Comparison of ENCODE assay signal across 8 mouse cellular contexts in the genomic region with DNA sequence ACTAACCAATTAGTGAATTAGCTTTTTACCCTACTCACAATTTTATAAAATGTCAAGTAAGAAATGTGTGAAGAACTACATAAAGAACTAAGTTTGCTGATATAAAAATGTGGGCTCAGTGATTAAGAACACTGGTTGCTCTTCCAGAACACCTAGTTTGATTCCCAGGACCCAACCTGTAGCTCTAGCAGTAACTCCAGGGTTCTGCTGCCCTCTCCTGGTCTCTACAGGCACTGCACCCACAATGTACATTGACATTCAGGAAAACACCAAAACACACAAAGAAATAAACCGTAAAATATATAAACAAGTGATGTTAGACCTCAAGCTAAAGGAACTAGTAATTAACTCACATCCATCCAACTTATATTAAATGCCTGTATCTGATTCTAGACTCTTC. TPM values are rescaled to one million over a fixed set of nuclear protein-coding genes. Genes with fewer than 3 reads are reported as not detected.
A peak's percentile ranks its signal among the peaks of the same experiment; 100 is the strongest.
DNase-seq lines count a peak whose midpoint lies in the region; ATAC-seq lines count a peak whose summit lies in the region.

No protein-coding gene starts in this region.

- no peak overlapping the region for H3K4me2 ChIP-seq in midbrain, embryonic 16.5 days (ENCODE audit: low read length)

- H3K27ac ChIP-seq in midbrain, embryonic 10.5 days (replicated peaks), result no peak overlapping the region
- H3K27ac ChIP-seq in midbrain, embryonic 16.5 days (ENCODE audit: low read length), result no peak overlapping the region

- no peaks in the 10 kb centered on the region for H3K4me1 ChIP-seq in midbrain, embryonic 10.5 days
- no peaks in the 10 kb centered on the region for H3K4me1 ChIP-seq in midbrain, embryonic 16.5 days (ENCODE audit: control insufficient read depth, insufficient read depth, low read length)

- intact Hi-C loops in gastrocnemius, postnatal 14 days (cut with DNase I; ENCODE audit: low total_unique reads), result no loop called here

- H3K36me3 ChIP-seq in midbrain, embryonic 10.5 days, result peaks cover 72% of the 10 kb centered on the region
- peaks cover 13% of the 10 kb centered on the region for H3K36me3 ChIP-seq in midbrain, embryonic 16.5 days (ENCODE audit: control insufficient read depth, insufficient read depth, low read length)
- H3K36me3 ChIP-seq in splenic B cell, adult 2 months (ENCODE audit: control insufficient read depth, insufficient read depth, low read length, poor library complexity, severe bottlenecking), result peaks cover 6% of the 10 kb centered on the region; the same call in 1 of the 2 replicates

- no peak for ATAC-seq in midbrain, embryonic 16.5 days
- peak; percentile 94 for ATAC-seq in megakaryocyte-erythroid progenitor cell, adult 5-6 weeks (replicated peaks; ENCODE audit: low FRiP score, low TSS enrichment, poor library complexity, severe bottlenecking)

- H3K27me3 ChIP-seq in midbrain, embryonic 10.5 days (ENCODE audit: low read depth, poor library complexity, severe bottlenecking), result no peaks in the 10 kb centered on the region
- H3K27me3 ChIP-seq in midbrain, embryonic 16.5 days (ENCODE audit: control insufficient read depth, insufficient read depth, low read depth, low read length), result no peaks in the 10 kb centered on the region
- no peaks in the 10 kb centered on the region for H3K27me3 ChIP-seq in splenic B cell, adult 2 months (ENCODE audit: control insufficient read depth, insufficient read depth, low read length, poor library complexity, severe bottlenecking)

- no peaks in the 10 kb centered on the region for H3K9me3 ChIP-seq in midbrain, embryonic 10.5 days (replicated peaks)
- no peaks in the 10 kb centered on the region for H3K9me3 ChIP-seq in midbrain, embryonic 16.5 days (replicated peaks; ENCODE audit: control insufficient read depth, low read length, poor library complexity, severe bottlenecking)

- H3K9ac ChIP-seq in midbrain, embryonic 16.5 days (ENCODE audit: low read depth, low read length), result no peak overlapping the region

- 76% methylated on average over 1 of the region's 1 CpGs for WGBS in midbrain, embryonic 10.5 days
- 71% methylated on average over 1 of the region's 1 CpGs for WGBS in midbrain, embryonic 16.5 days

- H3K4me3 ChIP-seq in midbrain, embryonic 10.5 days, result no peak overlapping the region
- no peak overlapping the region for H3K4me3 ChIP-seq in midbrain, embryonic 16.5 days (ENCODE audit: low read depth, low read length)

- peak; percentile 47 for DNase-seq in midbrain, embryonic 10.5 days (ENCODE audit: low spot score)
- DNase-seq in T-cell, adult 2 months (ENCODE audit: low spot score), result peak; percentile 42
- DNase-seq in cerebellum, postnatal 10 days, result peak; percentile 78 to 84
- peak; percentile 16 for DNase-seq in gastrocnemius, postnatal 14 days
- DNase-seq in layer of hippocampus, postnatal 14 days (ENCODE audit: low spot score in 2 of 2), result peak; percentile 27 to 59
- DNase-seq in splenic B cell, adult 2 months (ENCODE audit: low read depth, low spot score), result peak; percentile 67

RNA-seq across cellular contexts. Expression of a gene that starts 7.3 kb away (rescaled TPM):
- 0.84 and 0.92 TPM in 2 replicates for polyA plus RNA-seq in midbrain, embryonic 10.5 days (2016; fragmentation: Nextera tagmentation; extraction: Ambion mirVana)
- 0.88 and 1.2 TPM in 2 replicates for polyA plus RNA-seq in midbrain, embryonic 16.5 days (2015; fragmentation: Nextera tagmentation; extraction: Ambion mirVana)
- total RNA-seq in gastrocnemius, postnatal 14 days (2021), result not detected
- total RNA-seq in layer of hippocampus, postnatal 14 days (2021), result under 1 TPM; 0.37 to 0.43 TPM
- not detected in 2 replicates for total RNA-seq in megakaryocyte-erythroid progenitor cell, adult 5-6 weeks (2014; fragmentation: Nextera tagmentation)
- total RNA-seq in megakaryocyte-erythroid progenitor cell, adult 5-6 weeks (2017), result 1.8 TPM in 1 of 2 replicates, not detected in the other

RNA-seq across cellular contexts. Expression of a gene that starts 7.9 kb away (rescaled TPM):
- 39.5 and 42.3 TPM in 2 replicates for polyA plus RNA-seq in midbrain, embryonic 10.5 days (2016; fragmentation: Nextera tagmentation; extraction: Ambion mirVana)
- polyA plus RNA-seq in midbrain, embryonic 16.5 days (2015; fragmentation: Nextera tagmentation; extraction: Ambion mirVana), result 24.4 and 25.2 TPM in 2 replicates
- total RNA-seq in gastrocnemius, postnatal 14 days (2021), result 10 to 100 TPM; 17.5 to 19.5 TPM
- 10 to 100 TPM; 15.3 to 17.0 TPM for total RNA-seq in layer of hippocampus, postnatal 14 days (2021)
- total RNA-seq in megakaryocyte-erythroid progenitor cell, adult 5-6 weeks (2014; fragmentation: Nextera tagmentation), result 25.8 and 28.6 TPM in 2 replicates
- total RNA-seq in megakaryocyte-erythroid progenitor cell, adult 5-6 weeks (2017), result 46.3 and 49.3 TPM in 2 replicates

Comparison
In these comparisons a context has a peak if more than half of its experiments do, and no peak if none do; other contexts are left out.
1. DNase-seq: peak in every context shown above with its lines; median percentile 81 in cerebellum, postnatal 10 days; 67 in splenic B cell, adult 2 months; 47 in midbrain, embryonic 10.5 days; 43 in layer of hippocampus, postnatal 14 days; 42 in T-cell, adult 2 months; 16 in gastrocnemius, postnatal 14 days.